Mouse (Mus musculus) megakaryocyte, adult 5-6 weeks (primary cell): Measurements from ENCODE around the gene Fanca. TPM values are rescaled to one million over a fixed set of nuclear protein-coding genes. Genes with fewer than 3 reads are reported as not detected.

Source experiments
- ATAC-seq: 2 replicates; pipeline ENCODE4 v1.8.0; 2016; ENCODE audit warnings: mild to moderate bottlenecking, inconsistent platforms; ENCODE audit not compliant: poor library complexity, severe bottlenecking
- total RNA-seq, 2 experiments: library from RNA; stranded (forward) in 1 of 2; stranded (reverse) in 1 of 2; fragments of 153-499, 151-499 nt in 1 of 2; fragments of 221-1000, 200-1000 nt in 1 of 2; gene quantifications; 2 replicates each; pipeline versions ENCODE4 v1.2.3 to v1.2.4; 2015 to 2017

Gene Fanca
- total RNA-seq, 2 experiments from 2014 or later = 29.5 to 37.9 TPM

- peak; percentile 98 for ATAC-seq
Measured at GRCm38 (mm10) chr8:123235520-123236497, 82.6 kb downstream of the Fanca start, which contains the start of gene Spata2l. TSS of gene Spata2l (minus strand) at chr8:123236233.

GRCm38 (mm10) chr8:123234918-123235519, 83.4 kb downstream of the Fanca start:
- ATAC-seq = no peak

DNA sequence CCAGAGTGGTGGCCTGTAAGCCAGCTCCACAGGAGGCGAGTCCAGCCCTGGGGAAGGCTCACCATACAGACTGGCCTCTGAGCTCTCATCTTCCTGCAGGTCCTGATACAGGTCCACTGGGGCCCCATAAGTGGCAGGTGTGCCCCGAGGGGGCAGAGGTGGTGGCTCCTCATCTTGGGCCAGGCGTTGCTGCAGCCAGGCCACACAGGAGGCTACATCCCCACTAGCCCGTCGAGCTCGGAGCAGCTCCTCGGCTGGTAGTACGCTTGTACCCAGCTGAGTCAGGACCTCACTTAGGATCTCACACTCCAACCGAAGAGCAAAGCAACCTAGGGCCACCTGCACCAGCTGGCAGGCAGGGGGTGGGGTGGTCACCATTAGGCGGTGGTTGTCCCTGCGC, 84.6 kb downstream of the Fanca start:
- ATAC-seq = no peak

DNA sequence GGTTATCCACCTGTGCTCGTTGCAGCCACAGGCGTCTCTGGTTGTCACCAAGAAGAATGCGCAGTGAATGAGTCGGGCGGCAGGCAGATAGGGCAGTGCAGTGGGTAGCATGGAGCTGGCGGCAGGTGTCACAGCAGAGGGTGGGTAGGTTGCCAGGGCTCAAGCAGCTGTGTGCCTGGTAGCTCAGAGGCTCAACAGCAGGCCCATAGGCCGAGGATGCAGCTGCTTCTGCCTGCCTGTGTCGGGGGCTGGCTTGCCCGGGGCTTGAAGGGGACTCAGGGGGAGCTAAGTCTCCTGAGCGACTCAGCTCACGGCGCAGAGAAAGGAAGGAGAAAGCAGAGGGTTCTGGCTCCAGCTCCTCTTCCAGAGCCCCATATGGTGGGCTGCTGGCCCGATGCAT, 85.1 kb downstream of the Fanca start:
- ATAC-seq = no peak

DNA sequence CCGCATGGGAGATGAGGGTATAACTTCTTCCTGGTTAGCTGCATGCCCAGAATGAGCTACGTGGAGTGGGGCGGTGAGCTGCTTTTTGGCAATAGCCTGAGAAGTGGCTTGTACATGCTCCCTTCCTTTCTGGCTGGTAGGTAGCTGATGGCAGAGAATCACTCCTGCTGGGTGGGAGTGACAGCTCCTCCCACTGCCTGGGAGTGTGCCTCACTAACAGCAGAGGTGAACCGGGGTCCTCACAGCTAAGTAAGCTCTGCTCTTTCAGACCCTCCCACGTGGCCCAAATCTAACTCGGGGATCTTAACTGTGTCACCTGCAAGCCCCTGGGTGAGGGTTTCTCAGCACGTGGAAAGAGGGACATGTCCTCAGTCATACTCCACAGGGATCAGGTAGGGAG, 85.8 kb downstream of the Fanca start:
- ATAC-seq = no peak

- ATAC-seq = no peak
Measured at GRCm38 (mm10) chr8:123231742-123232141, 86.6 kb downstream of the Fanca start.

GRCm38 (mm10) chr8:123230326-123230725, 88.0 kb downstream of the Fanca start:
- peak; percentile 14; the same call in 1 of the 2 replicates for ATAC-seq

GRCm38 (mm10) chr8:123228416-123228815, 90.0 kb downstream of the Fanca start:
- ATAC-seq = no peak

GRCm38 (mm10) chr8:123224278-123225266, 93.8 kb downstream of the Fanca start, which contains the start of gene Cdk10:
TSS of gene Cdk10 (plus strand) at chr8:123224842.
- peak; percentile 99 for ATAC-seq

DNA sequence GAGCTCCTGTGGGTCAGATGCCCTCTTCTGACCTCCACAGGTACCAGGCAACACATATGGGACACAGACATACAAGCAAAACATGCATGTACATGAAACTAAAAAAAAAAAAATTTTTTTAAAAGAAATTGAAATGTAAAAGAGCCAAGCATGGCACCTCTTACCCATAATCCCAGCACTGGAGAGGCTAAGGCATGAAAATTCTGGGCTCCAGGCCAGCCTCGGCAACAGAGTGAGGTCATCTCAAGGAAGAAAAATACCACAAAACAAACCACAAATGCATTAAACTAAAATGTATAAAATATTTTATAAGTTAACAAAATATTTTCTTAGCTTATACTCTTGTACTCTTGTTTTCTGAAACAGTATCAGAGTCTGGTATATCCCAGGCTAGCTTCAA, 97.5 kb downstream of the Fanca start:
- ATAC-seq = no peak

Other genes starting within 250 kb of the Fanca start
- gene Rpl13, start 216.2 kb downstream of the Fanca start, total RNA-seq (2015) = 726 and 746 TPM in 2 replicates
- gene Rpl13, start 216.2 kb downstream of the Fanca start, total RNA-seq (2017) = 1,905 and 2,227 TPM in 2 replicates
- gene Cpne7, start 201.2 kb downstream of the Fanca start, total RNA-seq (2015) = 0.11 TPM in 1 of 2 replicates, not detected in the other
- gene Cpne7, start 201.2 kb downstream of the Fanca start, total RNA-seq (2017) = 0.22 and 0.98 TPM in 2 replicates
- not detected in 2 replicates for gene Sult5a1, start 160.3 kb downstream of the Fanca start, total RNA-seq (2015)
- gene Sult5a1, start 160.3 kb downstream of the Fanca start, total RNA-seq (2017) = not detected in 2 replicates
- 0.36 and 1.8 TPM in 2 replicates for gene Dpep1, start 132.3 kb downstream of the Fanca start, total RNA-seq (2015)
- gene Dpep1, start 132.3 kb downstream of the Fanca start, total RNA-seq (2017) = 0.24 and 0.33 TPM in 2 replicates
- 21.9 and 24.2 TPM in 2 replicates for gene Chmp1a, start 105.8 kb downstream of the Fanca start, total RNA-seq (2015)
- 36.1 and 42.8 TPM in 2 replicates for gene Chmp1a, start 105.8 kb downstream of the Fanca start, total RNA-seq (2017)
- gene Spata33, start 105.7 kb downstream of the Fanca start, total RNA-seq (2015) = 0.09 and 0.11 TPM in 2 replicates
- not detected in 2 replicates for gene Spata33, start 105.7 kb downstream of the Fanca start, total RNA-seq (2017)
- gene Cdk10, start 93.7 kb downstream of the Fanca start, total RNA-seq (2015) = 11.1 and 13.8 TPM in 2 replicates
- gene Cdk10, start 93.7 kb downstream of the Fanca start, total RNA-seq (2017) = 16.3 and 20.2 TPM in 2 replicates
- gene Spata2l, start 82.3 kb downstream of the Fanca start, total RNA-seq (2015) = 5.4 and 5.5 TPM in 2 replicates
- 2.2 and 4.7 TPM in 2 replicates for gene Spata2l, start 82.3 kb downstream of the Fanca start, total RNA-seq (2017)
- 13.5 and 16.4 TPM in 2 replicates for gene Zfp276, start 64.4 kb downstream of the Fanca start, total RNA-seq (2015)
- gene Zfp276, start 64.4 kb downstream of the Fanca start, total RNA-seq (2017) = 15.7 and 30.6 TPM in 2 replicates
- 19.3 and 19.7 TPM in 2 replicates for gene Vps9d1, start 64.2 kb downstream of the Fanca start, total RNA-seq (2015)
- 23.8 and 27.7 TPM in 2 replicates for gene Vps9d1, start 64.2 kb downstream of the Fanca start, total RNA-seq (2017)
- gene Spire2, start 14.1 kb upstream of the Fanca start, total RNA-seq (2015) = 0.07 TPM in 1 of 2 replicates, not detected in the other
- gene Spire2, start 14.1 kb upstream of the Fanca start, total RNA-seq (2017) = not detected in 2 replicates
- gene Tcf25, start 55.2 kb upstream of the Fanca start, total RNA-seq (2015) = 68.3 and 86.8 TPM in 2 replicates
- 187 and 329 TPM in 2 replicates for gene Tcf25, start 55.2 kb upstream of the Fanca start, total RNA-seq (2017)
- not detected in 2 replicates for gene Mc1r, start 88.5 kb upstream of the Fanca start, total RNA-seq (2015)
- gene Mc1r, start 88.5 kb upstream of the Fanca start, total RNA-seq (2017) = not detected in 2 replicates
- 0.89 and 1.0 TPM in 2 replicates for gene Tubb3, start 92.8 kb upstream of the Fanca start, total RNA-seq (2015)
- gene Tubb3, start 92.8 kb upstream of the Fanca start, total RNA-seq (2017) = 0.37 and 1.2 TPM in 2 replicates
- gene Def8, start 105.0 kb upstream of the Fanca start, total RNA-seq (2015) = 15.2 and 19.6 TPM in 2 replicates
- gene Def8, start 105.0 kb upstream of the Fanca start, total RNA-seq (2017) = 24.9 and 27.3 TPM in 2 replicates
- 10.4 and 11.7 TPM in 2 replicates for gene Afg3l1, start 159.3 kb upstream of the Fanca start, total RNA-seq (2015)
- gene Afg3l1, start 159.3 kb upstream of the Fanca start, total RNA-seq (2017) = 12.2 and 13.3 TPM in 2 replicates
- not detected in 2 replicates for gene Dbndd1, start 196.9 kb upstream of the Fanca start, total RNA-seq (2015)
- 0.07 TPM in 1 of 2 replicates, not detected in the other for gene Dbndd1, start 196.9 kb upstream of the Fanca start, total RNA-seq (2017)
- 1.4 and 1.7 TPM in 2 replicates for gene Gas8, start 200.3 kb upstream of the Fanca start, total RNA-seq (2015)
- 7.0 and 10.7 TPM in 2 replicates for gene Gas8, start 200.3 kb upstream of the Fanca start, total RNA-seq (2017)